Mouse (Mus musculus) heart, embryonic 14.5 days (tissue): ENCODE measurements at regions not wholly inside any gene's neighbourhood (a gene's known extent, or its start where the extent isn't known, plus 50 kb on each side); places are given as distances from the start of the nearest gene placed in this dataset.

Source experiments
- ATAC-seq: fragments of 200-750 bp; cut with Nextera tagmentation; 2 replicates; pipeline ENCODE4 v1.8.0; 2017; ENCODE audit warnings: low read depth, moderate TSS enrichment; ENCODE audit not compliant: insufficient number of reproducible peaks, insufficient read depth, low FRiP score
- H3K27ac ChIP-seq, 2 experiments: fragments of 200-500 bp in 1 of 2; fragments of 300-500 bp in 1 of 2; sonication (generic) in 1 of 2; replicated peaks in 1 of 2; 2 replicates each; pipeline ENCODE4 v1.5.1; 2012 to 2014; ENCODE audit warnings: low read depth in 2 of 2, low read length in 2 of 2, control low read depth in 1 of 2, mild to moderate bottlenecking in 1 of 2, mixed read lengths in 1 of 2; ENCODE audit not compliant: control insufficient read depth in 1 of 2, insufficient read depth in 1 of 2
- H3K27me3 ChIP-seq: fragments of 300-500 bp; sonication (generic); 2 replicates; pipeline ENCODE4 v1.6.1; 2014; ENCODE audit warnings: mild to moderate bottlenecking, low read length, control low read depth; ENCODE audit not compliant: control insufficient read depth, insufficient read depth
- H3K36me3 ChIP-seq: fragments of 300-500 bp; sonication (generic); 2 replicates; pipeline ENCODE4 v1.6.1; 2014; ENCODE audit warnings: mild to moderate bottlenecking, control low read depth, low read length, mixed read lengths; ENCODE audit not compliant: control insufficient read depth, insufficient read depth
- H3K4me1 ChIP-seq, 2 experiments: fragments of 200-500 bp in 1 of 2; fragments of 300-500 bp in 1 of 2; sonication (generic) in 1 of 2; 2 replicates each; pipeline ENCODE4 v1.6.1; 2012 to 2014; ENCODE audit warnings: low read length in 2 of 2, control low read depth in 1 of 2, mixed read lengths in 1 of 2; ENCODE audit not compliant: control insufficient read depth in 2 of 2, insufficient read depth in 2 of 2
- H3K4me2 ChIP-seq: fragments of 300-500 bp; sonication (generic); 2 replicates; pipeline ENCODE4 v1.6.1; 2014; ENCODE audit warnings: mild to moderate bottlenecking, low read length
- H3K4me3 ChIP-seq, 2 experiments: fragments of 200-500 bp in 1 of 2; fragments of 300-500 bp in 1 of 2; sonication (generic) in 1 of 2; 2 replicates each; pipeline ENCODE4 v1.5.1; 2012 to 2014; ENCODE audit warnings: low read length in 2 of 2, mild to moderate bottlenecking in 2 of 2, control low read depth in 1 of 2, low read depth in 1 of 2, moderate library complexity in 1 of 2; ENCODE audit not compliant: control insufficient read depth in 1 of 2, insufficient read depth in 1 of 2
- H3K9ac ChIP-seq: fragments of 300-500 bp; sonication (generic); 2 replicates; pipeline ENCODE4 v1.6.1; 2014; ENCODE audit warnings: mild to moderate bottlenecking, low read length
- H3K9me3 ChIP-seq: fragments of 300-500 bp; sonication (generic); 2 replicates; pipeline ENCODE4 v1.6.1; 2016; ENCODE audit warnings: low read length, control low read depth; ENCODE audit not compliant: control insufficient read depth
- WGBS: fragments of 180-500 bp; shearing (Covaris S2); extraction: QIAGEN DNeasy Blood & Tissue Kit; methylation state at CpG from one replicate; pipeline ENCODE4 v1.1.7; 2014; 5-methylcytosine and 5-hydroxymethylcytosine counted together

- Histone ChIP-seq H3K9ac (no peak overlapping the region), H3K36me3 (no peaks in the 10 kb centered on the region), H3K27me3 (no peaks in the 10 kb centered on the region), H3K9me3 (no peaks in the 10 kb centered on the region), H3K27ac (no peak overlapping the region), H3K4me3 (no peak overlapping the region), H3K4me1 (peaks cover 0 to 7% of the 10 kb centered on the region in 2 experiments; a peak in 2 of 4 replicates), H3K4me2 (no peak overlapping the region)
- 74% methylated on average over 9 of the region's 9 CpGs for WGBS
- no peak for ATAC-seq
Measured at GRCm38 (mm10) chr5:74121861-74122630, 53.8 kb upstream of the Usp46 start.

DNA sequence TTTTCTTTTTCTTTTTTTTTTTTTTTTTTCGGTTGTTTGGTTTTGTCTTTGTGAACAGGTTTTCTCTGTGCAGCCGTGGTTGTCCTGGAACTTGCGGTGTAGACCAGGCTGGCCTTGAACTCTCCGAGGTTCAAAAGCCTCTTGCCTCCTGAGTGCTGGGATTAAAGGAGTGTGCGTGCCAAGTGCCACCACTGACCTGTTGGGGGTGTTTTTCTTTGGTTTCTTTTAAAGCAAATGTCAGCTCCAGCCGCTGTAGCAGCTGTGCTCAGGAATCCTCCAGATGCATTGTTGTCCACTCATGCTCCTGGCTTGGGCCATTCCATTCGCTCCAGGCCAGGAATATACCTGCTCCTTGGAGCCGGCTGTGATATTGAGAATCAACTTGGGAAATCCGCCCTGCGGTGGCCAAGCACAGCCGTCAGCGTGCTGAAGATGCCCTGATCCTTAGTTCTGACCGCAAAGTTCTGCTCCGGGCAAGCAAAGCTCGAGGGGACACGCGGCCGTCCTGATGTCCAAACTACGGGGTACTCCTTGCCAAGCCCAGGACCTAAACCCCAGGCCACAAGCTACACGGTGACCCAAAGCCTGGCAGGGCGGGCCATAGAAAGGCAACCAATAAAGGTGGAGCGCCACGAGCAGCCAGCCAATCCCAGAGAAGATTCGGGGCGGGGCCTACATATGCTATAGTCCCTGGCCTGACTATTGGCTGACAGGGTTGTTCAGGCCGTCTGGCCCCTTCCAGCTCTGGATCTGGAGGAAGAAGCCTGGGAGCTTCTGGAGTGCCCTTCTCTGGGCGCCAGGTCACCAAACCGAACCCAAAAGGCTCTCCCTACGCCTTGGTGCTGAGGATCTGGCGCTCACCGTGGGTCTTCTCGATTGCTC is 58.0 kb upstream of the Usp46 start:
- Histone ChIP-seq H3K4me3 (peak overlapping the region; percentile 37 to 46), H3K36me3 (no peaks in the 10 kb centered on the region), H3K9ac (peak overlapping the region; percentile 67), H3K27ac (peak overlapping the region; percentile 58 to 75), H3K27me3 (no peaks in the 10 kb centered on the region), H3K4me1 (peaks cover 0 to 7% of the 10 kb centered on the region in 2 experiments; a peak in 2 of 4 replicates), H3K9me3 (no peaks in the 10 kb centered on the region), H3K4me2 (peak overlapping the region; percentile 56)
- peak; percentile 87 for ATAC-seq
- WGBS, result 51% methylated on average over 32 of the region's 32 CpGs

- Histone ChIP-seq H3K36me3 (no peaks in the 10 kb centered on the region), H3K27me3 (no peaks in the 10 kb centered on the region), H3K9me3 (no peaks in the 10 kb centered on the region), H3K9ac (no peak overlapping the region), H3K4me1 (peaks cover 0 to 3% of the 10 kb centered on the region in 2 experiments; a peak in 2 of 4 replicates), H3K4me3 (no peak overlapping the region), H3K4me2 (no peak overlapping the region), H3K27ac (no peak overlapping the region)
- no peak for ATAC-seq
- 94% methylated on average over 6 of the region's 6 CpGs for WGBS
Measured at GRCm38 (mm10) chr5:74127518-74127917, 59.3 kb upstream of the Usp46 start.

DNA sequence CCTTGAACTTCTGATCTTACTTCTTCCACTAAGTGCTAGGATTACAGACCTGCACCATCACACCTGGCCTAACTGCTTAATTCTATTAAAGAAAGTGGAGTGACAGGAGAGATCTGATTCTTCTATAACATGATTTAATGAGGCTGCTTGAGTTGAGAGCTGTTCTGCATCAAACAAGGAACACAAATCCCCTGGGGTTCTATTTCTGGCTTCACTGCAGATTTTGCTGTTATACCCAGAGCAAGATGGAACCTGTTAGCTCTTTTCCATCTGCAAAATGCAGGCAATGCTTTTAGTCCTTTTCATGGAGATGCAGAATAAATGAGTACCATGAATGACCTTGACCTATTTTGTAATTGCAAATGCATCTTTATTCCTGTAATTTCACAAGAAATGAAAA is 61.4 kb upstream of the Usp46 start:
- no peaks in the 10 kb centered on the region for H3K4me1 ChIP-seq
- H3K27me3 ChIP-seq, result no peaks in the 10 kb centered on the region
- ATAC-seq, result no peak
- no peak overlapping the region for H3K4me3 ChIP-seq
- H3K27ac ChIP-seq, result no peak overlapping the region
- no peak overlapping the region for H3K4me2 ChIP-seq
- no peak overlapping the region for H3K9ac ChIP-seq
- H3K36me3 ChIP-seq, result no peaks in the 10 kb centered on the region
- H3K9me3 ChIP-seq, result no peaks in the 10 kb centered on the region

GRCm38 (mm10) chr5:74132671-74133070 is 62.4 kb upstream of the Rasl11b start:
- ATAC-seq, result no peak
- 67% methylated on average over 8 of the region's 8 CpGs for WGBS
- no peak overlapping the region for H3K9ac ChIP-seq
- no peak overlapping the region for H3K4me3 ChIP-seq
- no peaks in the 10 kb centered on the region for H3K9me3 ChIP-seq
- peaks cover 10 to 15% of the 10 kb centered on the region in 2 experiments for H3K4me1 ChIP-seq
- no peaks in the 10 kb centered on the region for H3K27me3 ChIP-seq
- H3K27ac ChIP-seq, result no peak overlapping the region
- H3K36me3 ChIP-seq, result no peaks in the 10 kb centered on the region
- no peak overlapping the region for H3K4me2 ChIP-seq

- peak overlapping the region; percentile 1 to 30; a peak in 1 of 4 replicates for H3K27ac ChIP-seq
- H3K9ac ChIP-seq, result no peak overlapping the region
- no peaks in the 10 kb centered on the region for H3K9me3 ChIP-seq
- H3K4me1 ChIP-seq, result peaks cover 10 to 29% of the 10 kb centered on the region in 2 experiments
- H3K4me3 ChIP-seq, result no peak overlapping the region
- no peak for ATAC-seq
- 40% methylated on average over 5 of the region's 5 CpGs for WGBS
- no peaks in the 10 kb centered on the region for H3K27me3 ChIP-seq
- H3K4me2 ChIP-seq, result no peak overlapping the region
- no peaks in the 10 kb centered on the region for H3K36me3 ChIP-seq
Measured at GRCm38 (mm10) chr5:74136377-74136776, 58.7 kb upstream of the Rasl11b start.

- H3K4me2 ChIP-seq, result no peak overlapping the region
- no peaks in the 10 kb centered on the region for H3K36me3 ChIP-seq
- peak; percentile 58; the same call in 1 of the 2 replicates for ATAC-seq
- no peak overlapping the region for H3K9ac ChIP-seq
- no peaks in the 10 kb centered on the region for H3K27me3 ChIP-seq
- WGBS, result 6% methylated on average over 5 of the region's 5 CpGs
- no peak overlapping the region for H3K4me3 ChIP-seq
- H3K4me1 ChIP-seq, result peaks cover 10 to 31% of the 10 kb centered on the region in 2 experiments
- no peaks in the 10 kb centered on the region for H3K9me3 ChIP-seq
- H3K27ac ChIP-seq, result 0 out of 4 replicates have a peak overlapping the region, but pooled peaks of 1 of the 2 experiments have one; percentile 30
Measured at GRCm38 (mm10) chr5:74136868-74137439, 58.1 kb upstream of the Rasl11b start.
